Mouse (Mus musculus) ES-E14 (cell line): ENCODE results near the gene Fam104a. TPM values are rescaled to one million over a fixed set of nuclear protein-coding genes. Genes with fewer than 3 reads are reported as not detected.

Experiments
- DNase-seq: peaks from one replicate; pipeline ENCODE4 v3.0.0-alpha.2; 2013; ENCODE audit warnings: low read depth, low spot score
- H3K27ac ChIP-seq: 2 replicates; pipeline ENCODE4 v1.5.1; 2012; ENCODE audit warnings: low read depth, mild to moderate bottlenecking, low read length, moderate library complexity, mixed read lengths; ENCODE audit not compliant: poor library complexity, insufficient read depth, severe bottlenecking
- H3K36me3 ChIP-seq: 2 replicates; pipeline ENCODE4 v1.6.1; 2012; ENCODE audit warnings: mild to moderate bottlenecking, low read length, moderate library complexity, mixed read lengths; ENCODE audit not compliant: control insufficient read depth, poor library complexity, insufficient read depth, severe bottlenecking
- H3K4me1 ChIP-seq, 2 experiments: fragments of 150-350 bp in 1 of 2; sonication (generic) in 1 of 2; 2 replicates each; pipeline ENCODE4 v1.6.1; 2012; ENCODE audit warnings: low read length in 2 of 2, mild to moderate bottlenecking in 1 of 2, mixed read lengths in 1 of 2; ENCODE audit not compliant: control insufficient read depth in 2 of 2, insufficient read depth in 2 of 2, poor library complexity in 1 of 2
- H3K4me3 ChIP-seq, 2 experiments: fragments of 150-350 bp in 1 of 2; sonication (generic) in 1 of 2; 2 replicates each; pipeline ENCODE4 v1.5.1; 2012; ENCODE audit warnings: low read length in 2 of 2, low read depth in 1 of 2, mild to moderate bottlenecking in 1 of 2, mixed read lengths in 1 of 2; ENCODE audit not compliant: insufficient read depth in 1 of 2, poor library complexity in 1 of 2, severe bottlenecking in 1 of 2
- H3K9ac ChIP-seq: 2 replicates; pipeline ENCODE4 v1.6.1; 2012; ENCODE audit warnings: low read depth, mild to moderate bottlenecking, low read length, mixed read lengths; ENCODE audit not compliant: poor library complexity, insufficient read depth, severe bottlenecking
- H3K9me3 ChIP-seq: fragments of 150-350 bp; sonication (generic); 2 replicates; pipeline ENCODE4 v1.6.1; 2012; ENCODE audit warnings: low read depth, mild to moderate bottlenecking, low read length; ENCODE audit not compliant: control insufficient read depth, insufficient read depth
- CHD2 ChIP-seq: IDR thresholded peaks from 2 replicates; pipeline ENCODE4 v1.6.1; 2014; ENCODE audit warnings: mild to moderate bottlenecking, low read depth, low read length, inconsistent platforms
- HCFC1 ChIP-seq: IDR thresholded peaks from 2 replicates; pipeline ENCODE4 v1.6.1; 2012; ENCODE audit warnings: low read length, inconsistent platforms, borderline replicate concordance; ENCODE audit not compliant: insufficient read depth
- MAFK ChIP-seq: IDR thresholded peaks from 2 replicates; pipeline ENCODE4 v1.6.1; 2014; ENCODE audit warnings: mild to moderate bottlenecking, low read depth, low read length, inconsistent platforms; ENCODE audit not compliant: insufficient read depth
- ZC3H11A ChIP-seq: IDR thresholded peaks from 2 replicates; pipeline ENCODE4 v1.6.1; 2012; ENCODE audit warnings: low read depth, mild to moderate bottlenecking, inconsistent platforms, low read length, borderline replicate concordance
- ZNF384 ChIP-seq: IDR thresholded peaks from 2 replicates; pipeline ENCODE4 v1.6.1; 2012; ENCODE audit warnings: low read depth, low read length, inconsistent platforms
- in situ Hi-C, 2 experiments: fragments of 600-800 bp; cut with MboI; formaldehyde crosslinking; loops; one replicate each; pipeline ENCODE4 v1.15.1; 2025; ENCODE audit warnings: low sequenced_read_pairs in 2 of 2, inconsistent platforms in 1 of 2; ENCODE audit not compliant: unreplicated experiment in 2 of 2
- total RNA-seq: library from RNA; depleted of rRNA; stranded (reverse); fragments of 300-350 nt; gene quantifications from 2 replicates; pipeline ENCODE4 v1.2.3, GENCODE M21; 2012; rRNA removed

Gene Fam104a
- total RNA-seq: 13.8 and 18.0 TPM in 2 replicates

GRCm38 (mm10) chr11:113683957-113684706 is at the start of gene Fam104a, which contains the start of gene D11Wsu47e:
Gene Fam104a, minus strand, starts transcription at chr11:113684155.
Gene D11Wsu47e, plus strand, starts transcription at chr11:113684412.
- peaks cover 16% of the 10 kb centered on the region for H3K36me3 ChIP-seq
- peak; percentile 86 for DNase-seq
- peak within 1 kb of the TSS; percentile 88 for H3K9ac ChIP-seq
- in situ Hi-C loops: no loop called here
- TF ChIP-seq CHD2 (no peak), HCFC1 (peak; percentile 79)
- peak within 1 kb of the TSS; percentile 77 for H3K27ac ChIP-seq
- peak within 1 kb of the TSS; percentile 87 to 95 for H3K4me3 ChIP-seq
- H3K4me1 ChIP-seq: peaks cover 4 to 8% of the 10 kb centered on the region in 2 experiments; a peak in 3 of 4 replicates
- H3K9me3 ChIP-seq: no peaks in the 10 kb centered on the region

DNA sequence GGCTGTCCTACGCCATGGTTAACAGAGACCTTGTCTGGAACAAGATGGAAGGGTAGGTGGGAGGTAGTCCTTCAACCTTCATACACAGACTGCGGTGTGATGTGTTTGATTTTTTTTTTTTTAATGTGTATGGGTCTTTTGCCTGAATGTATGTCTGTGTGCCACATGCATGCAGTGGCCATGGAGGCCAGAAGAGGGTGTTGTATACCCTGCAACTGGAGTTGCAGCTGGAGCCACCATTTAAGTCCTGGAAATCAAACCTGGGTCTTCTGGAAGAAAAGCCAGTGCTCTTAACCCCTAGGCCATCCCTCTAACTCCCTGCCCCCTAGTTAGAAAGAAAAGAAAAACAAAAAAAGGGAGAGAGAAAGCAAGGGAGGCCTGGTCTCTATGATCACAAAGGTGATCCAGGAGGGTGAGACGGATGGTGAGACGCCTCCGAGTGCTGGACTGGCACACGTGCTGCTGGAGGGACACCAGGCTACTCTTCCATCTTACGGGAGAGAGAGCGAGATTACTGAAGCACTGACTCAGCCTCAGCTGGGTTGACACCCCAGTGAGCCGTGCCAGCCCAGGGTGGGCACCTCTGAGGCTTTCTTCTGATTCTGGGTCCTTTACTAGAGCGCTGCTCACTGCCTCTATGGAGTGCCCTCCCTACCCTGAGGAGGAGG is 48.1 kb upstream of the Fam104a start:
- no peak for TF ChIP-seq MAFK
- TF ChIP-seq HCFC1: no peak
- H3K9ac ChIP-seq: no peak overlapping the region
- no peak overlapping the region for H3K4me3 ChIP-seq
- in situ Hi-C loops: no loop called here
- DNase-seq: no peak
- H3K27ac ChIP-seq: no peak overlapping the region
- H3K9me3 ChIP-seq: no peaks in the 10 kb centered on the region
- peaks cover 5 to 31% of the 10 kb centered on the region in 2 experiments; a peak in 3 of 4 replicates for H3K4me1 ChIP-seq
- peaks cover 24% of the 10 kb centered on the region for H3K36me3 ChIP-seq

DNA sequence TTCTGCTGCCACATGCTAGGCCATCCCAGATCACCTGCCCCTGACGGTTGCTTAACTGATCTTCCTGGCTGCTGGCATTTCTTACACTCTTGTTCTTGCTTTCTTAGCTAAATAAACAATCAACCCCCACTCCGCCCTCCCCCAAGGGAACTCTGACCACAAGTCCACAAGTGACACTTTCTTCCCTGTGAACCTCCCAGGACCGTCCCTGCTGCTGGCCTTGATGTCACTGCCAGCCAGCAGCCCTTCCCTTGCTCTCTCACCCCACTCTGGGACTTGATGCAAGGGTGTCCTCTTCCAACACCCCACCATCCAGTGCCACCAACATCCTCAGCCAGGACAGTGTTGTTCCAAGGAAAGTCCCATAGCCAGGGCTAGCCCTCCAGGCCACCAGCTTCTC is 46.9 kb upstream of the Fam104a start:
- Histone ChIP-seq H3K9ac (no peak overlapping the region; the same call in 1 of the 2 replicates), H3K27ac (no peak overlapping the region), H3K36me3 (peaks cover 33% of the 10 kb centered on the region), H3K9me3 (no peaks in the 10 kb centered on the region), H3K4me1 (peaks cover 5 to 31% of the 10 kb centered on the region in 2 experiments; a peak in 3 of 4 replicates), H3K4me3 (no peak overlapping the region)
- no peak for TF ChIP-seq MAFK
- no peak for TF ChIP-seq CHD2
- TF ChIP-seq HCFC1: no peak
- TF ChIP-seq ZNF384: no peak
- TF ChIP-seq ZC3H11A: no peak
- in situ Hi-C loops: no loop called here
- DNase-seq: no peak

- Histone ChIP-seq H3K9me3 (no peaks in the 10 kb centered on the region), H3K4me1 (peaks cover 5 to 27% of the 10 kb centered on the region in 2 experiments; a peak in 3 of 4 replicates), H3K27ac (no peak overlapping the region), H3K36me3 (peaks cover 33% of the 10 kb centered on the region), H3K4me3 (no peak overlapping the region), H3K9ac (no peak overlapping the region)
- no peak for DNase-seq
- TF ChIP-seq ZC3H11A (no peak), ZNF384 (no peak), MAFK (no peak), CHD2 (no peak), HCFC1 (no peak)
- in situ Hi-C loops: no loop called here
Observed at GRCm38 (mm10) chr11:113729917-113730316, 46.0 kb upstream of the Fam104a start.
